Mouse (Mus musculus) B cell, adult 62 days (primary cell): ENCODE data around the gene S100a5. TPM values are rescaled to one million over a fixed set of nuclear protein-coding genes. Genes with fewer than 3 reads are reported as not detected.

ENCODE experiments used
- total RNA-seq: library from RNA; stranded (reverse); gene quantifications from 4 replicates; pipeline ENCODE4 v1.2.4, GENCODE M21; 2023

Gene S100a5
- total RNA-seq, result 3.9 to 4.7 TPM (median 4.0 TPM) in 3 of 4 replicates, not detected in the other

DNA sequence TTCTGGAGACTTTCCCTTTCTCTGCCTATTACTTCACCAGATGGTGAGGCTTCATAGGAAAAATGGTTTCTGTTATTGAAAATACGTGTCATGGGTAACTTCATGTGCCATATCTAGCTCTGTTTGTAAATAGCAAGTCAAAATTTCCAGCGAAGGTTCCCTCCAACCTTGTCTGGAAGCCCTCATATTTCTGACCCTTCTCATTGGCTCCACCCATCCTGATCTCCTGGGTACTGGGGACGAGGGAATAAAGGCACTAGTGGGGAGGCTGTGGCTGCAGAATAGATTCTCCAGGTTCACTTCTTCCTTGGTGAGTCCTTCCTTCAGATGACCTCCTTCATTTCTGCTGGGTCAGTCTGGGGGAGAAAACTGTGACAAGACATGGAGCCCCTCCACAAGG lies at the start of gene S100a5:
Gene S100a5, plus strand, starts transcription at position 301 of the 400 bp plus-strand sequence.

DNA sequence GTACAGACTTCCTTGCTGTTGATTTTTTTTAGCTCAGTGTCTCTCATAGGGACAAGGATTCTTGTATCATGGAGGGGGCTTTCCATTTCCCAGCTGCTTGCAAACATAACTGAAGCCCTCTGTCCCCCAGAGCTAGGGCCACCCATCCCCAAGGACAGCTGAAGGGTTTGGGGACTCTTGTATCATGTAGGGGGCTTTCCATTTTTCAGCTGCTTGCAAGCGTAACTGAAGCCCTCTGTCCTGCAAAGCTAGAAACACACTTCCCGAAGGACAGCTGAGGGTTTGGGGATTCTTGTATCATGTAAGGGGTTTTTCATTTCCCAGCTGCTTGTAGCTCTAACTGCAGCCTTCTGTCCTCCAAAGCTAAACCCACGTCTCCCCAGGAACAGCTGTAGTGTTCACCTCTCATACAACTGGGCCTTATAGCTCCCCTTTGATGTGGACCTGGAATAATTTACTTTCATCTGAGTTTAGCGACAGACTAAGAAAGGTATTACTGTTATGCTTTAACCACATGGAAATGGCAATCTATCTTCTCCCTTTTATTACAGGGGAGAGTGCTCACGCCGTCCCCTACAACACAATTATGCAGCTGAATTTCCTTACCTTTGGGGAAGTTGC lies 48.2 kb upstream of the S100a5 start, which contains the start of gene S100a3:
Gene S100a3, plus strand, starts transcription at position 571 of the 621 bp plus-strand sequence.

DNA sequence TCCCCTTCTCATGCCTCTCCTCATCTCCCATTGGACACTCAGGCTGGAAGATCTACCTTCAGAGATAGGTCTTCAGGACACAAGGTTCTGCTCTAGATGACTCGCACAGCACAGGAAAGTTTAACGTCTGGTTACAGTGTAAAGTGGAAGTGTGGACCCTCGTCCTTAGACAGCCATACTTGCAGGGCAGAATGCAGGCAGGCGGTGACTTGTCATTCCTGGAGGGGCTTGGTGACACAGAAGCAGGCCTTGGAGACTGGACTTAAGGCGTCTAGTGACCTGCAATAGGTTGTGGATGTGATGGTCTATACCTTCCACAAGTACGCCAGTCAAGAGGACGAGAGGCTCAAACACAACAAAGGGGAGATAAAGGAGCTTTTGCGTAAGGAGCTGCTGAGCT lies 18.4 kb upstream of the S100a5 start, which contains the start of gene S100a2:
Gene S100a2, plus strand, starts transcription at position 301 of the 400 bp plus-strand sequence.

DNA sequence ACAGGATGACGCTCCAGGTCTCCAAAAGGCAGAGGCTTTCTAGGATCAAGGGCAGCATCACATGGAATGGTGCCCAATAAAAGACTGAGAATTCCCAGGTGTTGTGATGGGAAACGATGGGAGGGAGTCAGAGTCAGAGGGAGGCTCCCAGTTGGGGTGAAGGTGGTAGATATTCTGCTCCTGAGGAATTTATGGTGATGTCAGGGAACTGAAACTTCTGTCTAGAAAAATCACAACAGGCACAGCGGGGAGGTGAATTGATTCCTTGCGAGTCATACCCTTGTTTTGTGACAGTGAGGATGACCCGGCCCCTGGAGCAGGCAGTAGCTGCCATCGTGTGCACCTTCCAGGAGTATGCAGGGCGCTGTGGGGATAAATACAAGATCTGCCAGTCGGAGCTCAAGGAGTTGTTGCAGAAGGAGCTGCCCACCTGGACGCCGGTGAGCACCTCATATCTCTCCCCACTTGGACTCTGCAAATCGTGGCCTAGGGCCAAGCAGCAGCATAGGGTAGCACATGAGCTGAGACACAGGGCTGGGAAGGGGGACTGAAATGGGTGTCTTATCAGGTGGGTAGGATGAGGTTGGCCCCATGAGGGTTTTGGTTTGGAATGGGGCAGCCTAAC lies 6.7 kb upstream of the S100a5 start, which contains the start of gene Gm42674:
Gene Gm42674, plus strand, starts transcription at position 419 of the 625 bp plus-strand sequence.

DNA sequence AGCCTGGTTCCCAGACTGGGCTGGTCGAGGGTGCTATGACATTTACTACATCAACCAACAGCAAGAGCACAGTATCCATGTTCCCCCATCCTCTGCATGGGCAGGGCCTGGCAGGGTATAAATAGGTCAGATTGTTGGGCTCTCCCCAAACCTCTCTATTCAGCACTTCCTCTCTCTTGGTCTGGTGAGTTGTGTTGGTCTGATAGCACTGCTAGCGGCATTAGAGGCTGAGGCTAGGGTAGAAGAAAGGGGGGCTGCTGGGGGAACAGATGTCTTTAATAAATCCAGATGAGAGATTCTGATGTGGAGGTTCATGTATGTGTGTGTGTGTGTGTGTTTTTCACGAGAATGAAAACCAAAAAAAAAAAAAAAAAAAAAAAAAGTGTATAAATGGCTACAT lies 4.7 kb upstream of the S100a5 start, which contains the start of gene S100a4:
Gene S100a4, plus strand, starts transcription at position 149 of the 400 bp plus-strand sequence.

DNA sequence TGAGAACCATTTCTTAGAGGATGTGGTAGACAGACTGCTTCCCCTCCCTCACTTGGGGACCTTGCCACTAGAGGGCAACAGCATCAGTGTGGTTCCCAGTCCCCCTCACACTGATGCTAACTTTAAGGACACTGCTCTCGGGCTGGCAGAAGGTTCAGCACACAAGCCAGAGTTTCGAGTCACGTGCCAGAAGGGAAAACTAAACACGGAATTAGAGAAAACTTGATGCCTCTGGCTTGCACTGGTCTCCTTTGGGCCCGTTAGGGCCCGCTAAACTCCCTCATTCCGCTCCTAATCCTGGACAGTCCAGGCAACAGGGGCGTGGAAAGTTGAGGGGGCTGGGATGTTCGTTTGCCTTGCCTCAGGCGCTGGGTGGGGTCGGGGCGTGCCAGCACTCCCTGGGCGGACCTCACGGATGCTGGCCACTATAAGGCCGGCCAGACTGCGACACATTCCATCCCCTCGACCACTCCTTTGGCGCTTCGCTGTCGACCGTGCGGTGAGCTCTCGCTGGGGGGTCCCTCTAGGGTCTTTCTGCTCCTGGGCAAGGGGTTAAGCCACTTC lies 4.5 kb downstream of the S100a5 start, which contains the start of gene S100a6:
Gene S100a6, plus strand, starts transcription at position 155 of the 564 bp plus-strand sequence.

DNA sequence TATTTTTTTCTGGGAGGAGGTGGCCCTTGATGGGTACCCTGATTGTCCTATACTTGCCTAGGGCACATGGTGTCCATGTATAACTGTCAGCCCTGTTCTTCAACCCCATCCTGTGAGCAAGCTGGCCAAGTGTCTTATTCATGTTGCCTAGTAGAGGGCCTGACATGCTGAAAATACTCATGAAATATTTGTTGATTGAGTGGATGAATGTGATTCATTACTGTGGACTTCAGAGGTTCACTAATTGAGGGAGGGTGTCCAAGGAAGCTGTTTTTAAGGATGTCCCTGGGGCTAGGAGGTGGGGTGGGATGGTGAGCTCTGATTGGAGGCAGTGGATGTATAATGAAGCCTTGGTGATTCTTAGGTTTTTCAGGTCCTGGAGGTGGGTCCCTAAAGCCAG lies 45.4 kb downstream of the S100a5 start, which contains the start of gene S100a7a:
Gene S100a7a, plus strand, starts transcription at position 301 of the 400 bp plus-strand sequence.

Other genes with a start within 250 kb of the S100a5 start
- gene Slc27a3, start 218.6 kb upstream of the S100a5 start, total RNA-seq, result 0.91 to 1.4 TPM (median 1.1 TPM) in 4 replicates
- 50.2 to 54.0 TPM (median 52.5 TPM) in 4 replicates for gene Ints3, start 174.9 kb upstream of the S100a5 start, total RNA-seq
- gene Npr1, start 142.7 kb upstream of the S100a5 start, total RNA-seq, result not detected in 4 replicates
- 92.2 to 99.3 TPM (median 93.2 TPM) in 4 replicates for gene Ilf2, start 132.4 kb upstream of the S100a5 start, total RNA-seq
- gene Snapin, start 117.5 kb upstream of the S100a5 start, total RNA-seq, result 56.1 to 60.1 TPM (median 57.1 TPM) in 4 replicates
- gene Chtop, start 99.0 kb upstream of the S100a5 start, total RNA-seq, result 193 to 200 TPM (median 196 TPM) in 4 replicates
- 0.95 to 1.3 TPM in 2 of 4 replicates, not detected in the others for gene S100a1, start 94.1 kb upstream of the S100a5 start, total RNA-seq
- 14.6 to 23.9 TPM (median 17.6 TPM) in 4 replicates for gene S100a13, start 94.1 kb upstream of the S100a5 start, total RNA-seq
- gene S100a14, start 81.7 kb upstream of the S100a5 start, total RNA-seq, result 0.44 TPM in 1 of 4 replicates, not detected in the others
- not detected in 4 replicates for gene S100a16, start 71.3 kb upstream of the S100a5 start, total RNA-seq
- gene S100a3, start 47.9 kb upstream of the S100a5 start, total RNA-seq, result 2.2 TPM in 1 of 4 replicates, not detected in the others
- not detected in 4 replicates for gene S100a2, start 18.3 kb upstream of the S100a5 start, total RNA-seq
- gene Gm42674, start 6.6 kb upstream of the S100a5 start, total RNA-seq, result not detected in 4 replicates
- gene S100a4, start 4.8 kb upstream of the S100a5 start, total RNA-seq, result 48.5 to 75.1 TPM (median 62.5 TPM) in 4 replicates
- gene S100a6, start 4.4 kb downstream of the S100a5 start, total RNA-seq, result 71.2 to 102 TPM (median 82.5 TPM) in 4 replicates
- 0.46 TPM in 1 of 4 replicates, not detected in the others for gene S100a7a, start 45.5 kb downstream of the S100a5 start, total RNA-seq
- 5.7 to 11.2 TPM (median 8.4 TPM) in 4 replicates for gene S100a8, start 60.5 kb downstream of the S100a5 start, total RNA-seq
- 9.1 to 13.0 TPM (median 10.7 TPM) in 4 replicates for gene S100a9, start 87.2 kb downstream of the S100a5 start, total RNA-seq
- gene Pglyrp4, start 118.4 kb downstream of the S100a5 start, total RNA-seq, result not detected in 4 replicates
- gene Gm5849, start 169.4 kb downstream of the S100a5 start, total RNA-seq, result not detected in 4 replicates